ENCODE assay signal across 8 mouse cellular contexts in genomic region chr4:146644367-146644766, GRCm38 (mm10). TPM values are rescaled to one million over a fixed set of nuclear protein-coding genes. Genes with fewer than 3 reads are reported as not detected.
A peak's percentile ranks its signal among the peaks of the same experiment; 100 is the strongest.
DNase-seq lines count a peak whose midpoint lies in the region; ATAC-seq lines count a peak whose summit lies in the region.
"Not testable (repeated sequence)": the region's sequence is repeated elsewhere in the genome, so short reads cannot be mapped to it uniquely, and the experiment has no call there.
"Had no signal": no experiment of that assay in that cellular context is flagged by ENCODE, and none has a peak within 500 bp of the region (broad histone marks: within the 10 kb centered on the region; RNA-seq: fewer than 3 reads in every experiment).

No protein-coding gene starts in this region.

- not testable (repeated sequence) for H3K27ac ChIP-seq in forebrain, embryonic 11.5 days (ENCODE audit: low read depth, low read length); heart, embryonic 12.5 days (ENCODE audit: poor library complexity, severe bottlenecking); hindbrain, embryonic 12.5 days; limb, embryonic 15.5 days; midbrain, embryonic 14.5 days (replicated peaks; ENCODE audit: low read depth, low read length); neural tube, embryonic 12.5 days

- H3K4me2 ChIP-seq in forebrain, embryonic 11.5 days (ENCODE audit: low read depth, low read length, severe bottlenecking); heart, embryonic 12.5 days; hindbrain, embryonic 12.5 days (replicated peaks); limb, embryonic 15.5 days; midbrain, embryonic 14.5 days (ENCODE audit: low read length); neural tube, embryonic 12.5 days (replicated peaks): not testable (repeated sequence)

- ATAC-seq in forebrain, embryonic 11.5 days (replicated peaks; ENCODE audit: low FRiP score): 0 out of 2 replicates have a peak, but pooled peaks have one; percentile 21
- peak; percentile 51; the same call in 1 of the 2 replicates for ATAC-seq in heart, embryonic 12.5 days (ENCODE audit: insufficient number of reproducible peaks, low FRiP score)
- peak; percentile 50; the same call in 1 of the 2 replicates for ATAC-seq in hindbrain, embryonic 12.5 days (ENCODE audit: low FRiP score)
- peak; percentile 74; the same call in 1 of the 2 replicates for ATAC-seq in limb, embryonic 15.5 days (ENCODE audit: insufficient number of reproducible peaks, low FRiP score, low TSS enrichment, low read depth)
- peak; percentile 33 for ATAC-seq in megakaryocyte, adult 5-6 weeks (ENCODE audit: poor library complexity, severe bottlenecking)
- peak; percentile 55; the same call in 1 of the 2 replicates for ATAC-seq in midbrain, embryonic 14.5 days (ENCODE audit: low FRiP score, low TSS enrichment)
- peak; percentile 25; the same call in 1 of the 2 replicates for ATAC-seq in neural tube, embryonic 12.5 days (ENCODE audit: low FRiP score, low read depth)

- H3K4me1 ChIP-seq in forebrain, embryonic 11.5 days (replicated peaks; ENCODE audit: control insufficient read depth, insufficient read depth, low read length); heart, embryonic 12.5 days (replicated peaks); hindbrain, embryonic 12.5 days; limb, embryonic 15.5 days; midbrain, embryonic 14.5 days (ENCODE audit: control insufficient read depth, insufficient read depth, low read length); neural tube, embryonic 12.5 days: not testable (repeated sequence)

- H3K36me3 ChIP-seq in forebrain, embryonic 11.5 days (ENCODE audit: control insufficient read depth, insufficient read depth, low read length); heart, embryonic 12.5 days; hindbrain, embryonic 12.5 days; limb, embryonic 15.5 days; midbrain, embryonic 14.5 days (ENCODE audit: control insufficient read depth, insufficient read depth, low read length); neural tube, embryonic 12.5 days: not testable (repeated sequence)

- WGBS in forebrain, embryonic 11.5 days: no CpG with 5 or more reads among the region's 4 CpGs
- no CpG with 5 or more reads among the region's 4 CpGs for WGBS in heart, embryonic 12.5 days
- no CpG with 5 or more reads among the region's 4 CpGs for WGBS in hindbrain, embryonic 12.5 days
- no CpG with 5 or more reads among the region's 4 CpGs for WGBS in limb, embryonic 15.5 days
- no CpG with 5 or more reads among the region's 4 CpGs for WGBS in midbrain, embryonic 14.5 days
- no CpG with 5 or more reads among the region's 4 CpGs for WGBS in neural tube, embryonic 12.5 days

- H3K27me3 ChIP-seq in forebrain, embryonic 11.5 days (ENCODE audit: control insufficient read depth, insufficient read depth, low read length); heart, embryonic 12.5 days (replicated peaks); hindbrain, embryonic 12.5 days; limb, embryonic 15.5 days; midbrain, embryonic 14.5 days (ENCODE audit: control insufficient read depth, insufficient read depth, low read length); neural tube, embryonic 12.5 days (replicated peaks): not testable (repeated sequence)

- H3K4me3 ChIP-seq in forebrain, embryonic 11.5 days (ENCODE audit: low read depth, low read length); heart, embryonic 12.5 days; hindbrain, embryonic 12.5 days; limb, embryonic 15.5 days; midbrain, embryonic 14.5 days (replicated peaks; ENCODE audit: low read depth, low read length); neural tube, embryonic 12.5 days: not testable (repeated sequence)

- not testable (repeated sequence) for H3K9ac ChIP-seq in forebrain, embryonic 11.5 days (ENCODE audit: low read length); heart, embryonic 12.5 days; hindbrain, embryonic 12.5 days; limb, embryonic 15.5 days; midbrain, embryonic 14.5 days (replicated peaks; ENCODE audit: low read length); neural tube, embryonic 12.5 days

- DNase-seq in forebrain, embryonic 11.5 days (ENCODE audit: low spot score); midbrain, embryonic 14.5 days: not testable (repeated sequence)

- H3K9me3 ChIP-seq in forebrain, embryonic 11.5 days (ENCODE audit: control insufficient read depth, low read length); heart, embryonic 12.5 days (replicated peaks); hindbrain, embryonic 12.5 days (replicated peaks); limb, embryonic 15.5 days; midbrain, embryonic 14.5 days (ENCODE audit: control insufficient read depth, low read length); neural tube, embryonic 12.5 days: not testable (repeated sequence)

RNA-seq across cellular contexts. Expression of gene Zfp993, which starts 33.6 kb away (rescaled TPM):
- 1.9 and 2.5 TPM in 2 replicates for polyA plus RNA-seq in forebrain, embryonic 11.5 days (2014; fragmentation: Nextera tagmentation; extraction: Ambion mirVana)
- 2.5 and 3.8 TPM in 2 replicates for polyA plus RNA-seq in heart, embryonic 12.5 days (2016; fragmentation: Nextera tagmentation; extraction: Ambion mirVana)
- 2.0 and 3.2 TPM in 2 replicates for polyA plus RNA-seq in hindbrain, embryonic 12.5 days (2016; fragmentation: Nextera tagmentation; extraction: Ambion mirVana)
- polyA plus RNA-seq in limb, embryonic 15.5 days (2015; fragmentation: Nextera tagmentation; extraction: Ambion mirVana): 2.5 and 4.9 TPM in 2 replicates
- 61.2 and 72.5 TPM in 2 replicates for total RNA-seq in megakaryocyte, adult 5-6 weeks (2015)
- total RNA-seq in megakaryocyte, adult 5-6 weeks (2017): 20.3 and 20.6 TPM in 2 replicates
- polyA plus RNA-seq in midbrain, embryonic 14.5 days (2014; fragmentation: Nextera tagmentation; extraction: Ambion mirVana): 2.7 and 3.4 TPM in 2 replicates
- polyA plus RNA-seq in neural tube, embryonic 12.5 days (2016; fragmentation: Nextera tagmentation; extraction: Ambion mirVana): 1.8 and 2.1 TPM in 2 replicates
- polyA plus RNA-seq: G1E had no signal

Comparison
In these comparisons a context has a peak if more than half of its experiments do, and no peak if none do; other contexts are left out.
1. ATAC-seq: peak in every context shown above with its lines; median percentile 74 in limb, embryonic 15.5 days; 55 in midbrain, embryonic 14.5 days; 51 in heart, embryonic 12.5 days; 50 in hindbrain, embryonic 12.5 days; 33 in megakaryocyte, adult 5-6 weeks; 25 in neural tube, embryonic 12.5 days; 21 in forebrain, embryonic 11.5 days.